Mouse (Mus musculus): ENCODE data around the gene Ltc4s. TPM values are rescaled to one million over a fixed set of nuclear protein-coding genes. Genes with fewer than 3 reads are reported as not detected.

The Ltc4s gene
- total RNA-seq (2014; fragmentation: Nextera tagmentation) (1.6 TPM in 1 of 2 replicates, not detected in the other), total RNA-seq (2017) (not detected in 2 replicates)

DNA sequence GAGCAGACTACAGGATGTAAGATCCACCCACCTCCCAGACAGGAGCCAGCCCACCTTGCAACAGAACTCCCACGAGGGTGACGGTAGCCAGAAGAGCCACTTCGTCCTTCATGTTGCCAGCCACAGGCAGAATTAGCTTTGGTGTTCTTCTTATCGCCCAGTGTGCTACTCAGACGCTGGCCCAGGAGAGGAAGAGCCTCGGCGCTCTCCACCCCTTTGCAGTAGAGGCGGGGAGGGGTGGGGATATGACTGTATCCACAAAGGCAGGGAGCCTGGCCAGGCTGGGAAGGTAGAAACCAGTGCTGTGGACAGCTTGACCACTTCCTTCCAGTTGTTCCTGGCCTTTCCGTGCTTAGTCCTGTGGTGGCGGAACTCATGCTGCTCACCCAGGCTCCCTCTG lies at the start of gene Ltc4s:
Gene Ltc4s (minus strand): TSS at position 293 of the 400 bp plus-strand sequence.
- peak; percentile 25 for ATAC-seq (replicated peaks; ENCODE audit: poor library complexity, severe bottlenecking)

DNA sequence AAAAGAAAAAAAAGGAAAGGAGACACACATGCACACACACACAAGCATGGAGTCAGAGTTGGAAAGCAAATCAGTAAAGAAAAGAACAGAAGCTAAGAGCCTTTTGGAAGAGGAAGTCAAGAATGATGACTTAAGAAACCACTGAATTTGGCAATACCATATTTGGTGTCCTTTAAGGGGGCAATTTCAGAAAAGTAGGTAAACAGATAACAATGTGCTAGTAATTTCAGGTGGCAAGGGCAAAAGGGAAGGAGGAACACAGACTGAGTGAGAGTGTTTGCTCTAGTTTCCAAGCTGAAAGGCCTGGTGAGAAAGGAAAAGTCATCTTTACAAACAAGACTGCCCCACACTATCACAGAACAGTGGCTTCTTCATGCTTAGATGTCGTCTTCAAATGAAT lies 48.0 kb upstream of the Ltc4s start:
- peak; percentile 73 for ATAC-seq (replicated peaks; ENCODE audit: poor library complexity, severe bottlenecking)

DNA sequence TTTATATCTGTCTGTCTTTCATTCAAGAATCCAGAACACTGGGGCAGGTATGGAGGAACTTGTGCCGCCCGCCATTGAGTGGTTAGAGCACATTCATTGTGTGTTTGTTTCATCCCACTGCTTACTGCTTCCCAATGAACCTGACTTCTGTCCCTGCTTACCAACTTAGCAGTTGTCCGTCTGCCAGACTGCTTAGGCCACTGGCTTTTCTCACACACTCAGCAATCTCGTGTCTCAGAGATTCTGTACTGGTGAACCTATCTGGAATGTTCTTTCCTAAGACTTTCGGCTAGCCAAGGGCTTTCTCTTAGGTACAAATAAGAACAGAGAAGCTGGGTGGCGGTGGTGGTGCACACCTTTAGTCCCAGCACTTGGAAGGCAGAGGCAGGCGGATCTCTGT lies 47.3 kb upstream of the Ltc4s start:
- no peak for ATAC-seq (replicated peaks; ENCODE audit: poor library complexity, severe bottlenecking)

DNA sequence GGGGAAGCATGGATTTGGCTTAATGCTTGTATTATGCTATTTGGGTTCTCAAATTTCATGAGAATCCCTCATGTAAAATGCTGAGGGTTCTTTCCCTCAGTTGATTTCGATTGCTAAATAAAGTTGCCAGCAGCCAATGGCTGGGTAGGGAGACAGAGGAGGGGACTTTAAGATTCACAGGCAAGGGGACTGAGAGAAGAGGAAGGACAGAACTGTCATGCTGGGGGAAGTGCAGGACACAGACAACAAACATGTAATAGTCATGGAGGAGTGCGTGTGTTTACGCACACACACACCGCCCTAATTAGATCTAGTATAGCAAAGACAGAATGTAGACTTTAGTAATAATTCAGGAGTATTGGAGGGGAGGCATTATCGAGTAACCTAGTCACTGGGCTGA lies 46.8 kb upstream of the Ltc4s start:
- ATAC-seq (replicated peaks; ENCODE audit: poor library complexity, severe bottlenecking) = peak; percentile 81

DNA sequence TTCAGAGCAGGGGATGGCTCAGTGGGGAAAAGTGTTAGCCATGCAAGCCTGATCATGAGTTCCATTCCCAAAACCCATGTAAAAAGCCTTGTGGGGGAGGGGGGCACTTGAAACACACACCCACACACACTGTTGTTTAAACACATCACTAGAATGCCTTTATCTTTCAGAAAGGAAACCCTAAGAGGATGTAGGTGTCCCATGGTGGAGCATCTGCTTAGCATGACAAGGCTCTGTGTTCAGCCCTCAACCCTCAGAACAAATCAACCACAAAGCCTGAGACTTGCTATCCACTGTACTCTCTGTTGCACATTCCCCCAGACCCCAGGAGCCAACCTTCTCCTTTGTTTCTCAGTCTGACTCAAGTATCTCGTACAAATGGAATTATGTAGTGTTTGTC lies 41.6 kb upstream of the Ltc4s start:
- no peak for ATAC-seq (replicated peaks; ENCODE audit: poor library complexity, severe bottlenecking)

DNA sequence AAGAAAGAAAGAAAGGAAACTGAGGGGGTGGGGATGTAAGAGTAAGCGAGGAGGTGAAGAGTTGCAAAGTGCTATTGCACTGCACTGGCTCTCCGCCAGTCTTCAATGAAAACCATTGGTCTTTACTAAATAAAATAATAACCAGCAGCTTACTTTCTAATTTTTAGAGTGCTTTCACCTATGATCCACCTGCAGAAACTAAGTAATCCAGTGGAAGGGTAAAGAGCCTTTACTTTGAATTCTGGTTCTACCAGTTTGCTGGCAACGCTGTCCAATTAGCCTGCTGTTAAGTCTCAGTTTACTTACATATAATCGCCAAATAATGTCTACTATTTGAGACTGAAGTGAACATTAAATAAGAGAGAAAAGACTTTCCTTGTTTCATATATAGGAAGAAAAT lies 40.6 kb upstream of the Ltc4s start:
- no peak for ATAC-seq (replicated peaks; ENCODE audit: poor library complexity, severe bottlenecking)

DNA sequence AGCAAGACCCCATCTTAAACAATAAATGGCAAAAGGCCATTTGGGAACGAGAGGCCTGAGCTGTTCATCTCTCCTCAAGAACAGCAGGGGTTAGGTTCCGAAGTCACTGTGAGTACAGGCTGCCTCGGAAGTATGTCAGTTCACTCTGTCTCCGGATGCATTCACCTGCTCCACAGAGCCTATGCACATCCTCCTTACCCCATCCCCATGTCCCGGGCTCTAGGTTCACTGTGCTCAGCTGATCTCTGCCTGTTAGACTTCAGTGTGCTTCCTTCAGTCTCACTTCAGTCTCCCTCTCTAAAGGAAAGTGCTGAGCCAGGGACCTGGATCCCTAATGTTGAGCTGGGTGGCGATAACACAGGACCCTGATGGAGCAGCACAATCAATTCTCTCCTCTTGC lies 39.3 kb upstream of the Ltc4s start:
- ATAC-seq (replicated peaks; ENCODE audit: poor library complexity, severe bottlenecking) = no peak

DNA sequence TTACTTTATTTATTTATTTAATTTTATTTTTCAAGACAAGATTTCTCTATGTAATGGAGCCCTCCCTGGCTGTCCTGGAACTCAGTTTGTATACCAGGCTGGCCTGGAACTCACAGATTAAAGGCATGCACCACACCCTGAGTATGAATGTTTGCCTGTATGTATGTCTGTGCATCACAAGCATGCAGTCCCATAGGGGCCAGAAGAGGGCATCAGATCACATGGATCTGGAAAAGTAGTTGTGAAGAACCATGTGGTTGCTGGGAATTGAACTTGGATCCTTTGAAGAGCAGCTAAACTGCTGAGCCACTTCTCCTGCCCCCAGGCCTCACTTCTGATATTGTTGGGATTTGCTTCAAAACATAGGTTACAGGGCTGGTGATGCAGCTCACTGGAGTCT lies 38.6 kb upstream of the Ltc4s start:
- ATAC-seq (replicated peaks; ENCODE audit: poor library complexity, severe bottlenecking) = no peak

DNA sequence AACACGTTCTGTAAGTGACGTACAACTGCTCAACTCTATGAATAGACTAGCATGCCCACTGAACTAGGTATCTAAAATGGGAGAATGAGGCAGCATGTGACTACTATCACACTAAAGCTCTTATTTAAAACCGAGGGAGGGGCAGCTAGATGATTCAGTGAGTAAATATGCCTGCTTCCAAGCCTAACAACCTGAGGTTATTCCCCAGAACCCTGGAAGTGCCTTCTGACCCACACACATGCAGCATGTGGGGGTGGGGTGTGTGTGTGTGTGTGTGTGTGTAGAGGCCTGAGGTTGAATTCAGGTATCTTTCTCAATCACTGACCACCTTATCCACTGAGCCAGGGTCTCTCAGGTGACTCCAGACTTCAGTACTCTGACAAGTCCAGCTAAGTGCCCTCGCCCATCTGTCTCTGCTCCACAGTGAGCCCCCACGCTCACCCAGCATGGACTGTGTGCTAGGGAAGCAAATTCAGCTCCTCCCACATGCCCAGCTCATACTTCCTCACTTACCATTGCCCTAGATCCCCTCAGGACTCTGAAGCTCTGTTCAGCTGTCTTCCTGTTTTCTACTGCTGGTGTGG lies 37.2 kb upstream of the Ltc4s start:
- peak; percentile 95 for ATAC-seq (replicated peaks; ENCODE audit: poor library complexity, severe bottlenecking)

DNA sequence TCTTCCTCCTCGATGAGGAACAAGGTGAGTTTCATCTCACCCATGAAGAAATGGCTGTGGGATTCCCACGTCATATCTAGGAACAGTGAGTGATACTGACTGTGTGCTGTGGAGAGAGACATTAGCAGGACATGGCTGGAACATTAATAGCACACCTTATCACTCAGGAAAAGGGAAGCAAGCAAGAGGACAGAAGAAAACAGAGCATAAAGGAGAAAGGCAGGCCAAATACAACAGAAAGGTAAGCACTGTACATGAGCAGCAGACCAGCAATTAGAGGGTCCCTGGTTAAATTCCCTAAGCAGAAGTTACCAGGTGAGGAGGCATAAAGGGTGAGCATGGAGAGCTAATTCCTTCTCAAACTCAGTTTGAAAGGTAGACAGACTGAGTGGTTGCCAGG lies 36.7 kb upstream of the Ltc4s start:
- peak; percentile 41 for ATAC-seq (replicated peaks; ENCODE audit: poor library complexity, severe bottlenecking)

DNA sequence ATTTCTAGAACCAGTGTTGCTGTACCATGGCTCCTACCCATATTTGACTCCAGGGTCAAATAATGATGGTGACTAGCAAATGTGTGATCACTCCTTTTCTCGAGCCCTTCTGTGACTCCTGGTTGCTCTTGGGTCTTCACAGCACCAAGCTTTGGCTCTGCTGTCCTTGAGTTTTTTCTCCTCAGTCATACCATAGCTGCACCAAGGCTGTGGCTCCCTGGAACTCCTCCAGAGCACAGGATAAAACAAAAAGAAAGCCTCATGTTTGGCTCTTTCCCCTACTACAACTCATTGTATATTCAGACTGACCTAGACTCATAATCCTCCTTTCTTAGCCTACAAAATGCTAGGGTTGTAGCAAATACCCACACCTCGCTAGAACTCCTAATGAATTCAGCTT lies 34.4 kb upstream of the Ltc4s start:
- no peak for ATAC-seq (replicated peaks; ENCODE audit: poor library complexity, severe bottlenecking)

DNA sequence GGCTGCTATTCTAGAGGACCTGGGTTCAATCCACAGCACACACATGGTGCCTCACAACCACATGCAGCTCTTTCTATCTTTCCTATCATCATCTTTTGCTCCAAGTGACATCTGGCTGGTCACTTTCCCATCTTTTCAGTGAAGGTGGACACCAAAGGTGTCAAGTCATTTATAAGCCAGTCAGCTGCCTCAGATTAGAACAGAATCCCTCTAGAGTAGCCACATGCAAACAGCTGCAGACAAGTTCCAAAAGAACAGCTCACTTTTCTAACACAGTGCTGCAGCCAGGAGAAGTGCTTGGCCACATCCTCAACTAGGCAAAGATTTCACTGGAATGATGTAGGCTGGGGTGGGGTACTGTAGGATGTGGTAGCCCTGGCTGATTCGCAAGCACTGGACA lies 31.5 kb upstream of the Ltc4s start:
- ATAC-seq (replicated peaks; ENCODE audit: poor library complexity, severe bottlenecking) = no peak

DNA sequence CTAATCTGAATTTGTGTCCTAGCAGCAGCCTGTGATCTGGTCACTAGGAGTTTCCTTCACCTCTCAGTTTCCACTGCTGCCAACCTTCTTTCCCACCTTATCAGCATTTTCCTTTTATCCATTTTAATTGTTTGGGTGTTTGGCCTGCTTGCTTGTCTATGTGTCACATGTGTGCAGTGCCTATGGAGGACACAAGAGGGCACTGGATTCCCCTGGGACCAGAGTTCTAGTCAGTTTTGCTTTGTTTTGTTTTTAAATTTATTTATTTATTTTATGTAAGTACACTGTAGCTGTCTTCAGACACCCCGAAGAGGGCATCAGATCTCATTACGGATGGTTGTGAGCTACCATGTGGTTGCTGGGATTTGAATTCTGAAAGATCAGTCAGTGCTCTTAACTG lies 30.7 kb upstream of the Ltc4s start:
- 0 out of 2 replicates have a peak, but pooled peaks have one; percentile 56 for ATAC-seq (replicated peaks; ENCODE audit: poor library complexity, severe bottlenecking)

DNA sequence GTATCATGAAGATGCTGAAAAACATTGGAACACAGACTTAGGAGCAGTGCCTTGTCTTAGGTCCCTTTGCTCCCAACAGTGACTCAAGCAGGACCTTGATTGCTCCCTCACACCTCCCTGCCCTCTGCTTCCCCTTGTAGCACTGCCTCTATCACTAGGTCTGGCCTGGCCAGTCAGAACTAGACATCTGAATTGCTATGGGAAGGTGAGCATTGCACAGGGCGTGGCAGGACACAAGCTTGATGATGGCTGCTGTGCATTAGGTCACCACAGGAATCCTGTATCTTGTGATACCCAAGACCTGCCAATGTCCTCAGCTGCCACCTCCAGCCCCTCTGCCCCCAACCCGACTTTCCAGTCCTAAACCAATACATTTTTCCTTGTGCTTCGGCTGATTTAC lies 28.6 kb upstream of the Ltc4s start:
- no peak for ATAC-seq (replicated peaks; ENCODE audit: poor library complexity, severe bottlenecking)

DNA sequence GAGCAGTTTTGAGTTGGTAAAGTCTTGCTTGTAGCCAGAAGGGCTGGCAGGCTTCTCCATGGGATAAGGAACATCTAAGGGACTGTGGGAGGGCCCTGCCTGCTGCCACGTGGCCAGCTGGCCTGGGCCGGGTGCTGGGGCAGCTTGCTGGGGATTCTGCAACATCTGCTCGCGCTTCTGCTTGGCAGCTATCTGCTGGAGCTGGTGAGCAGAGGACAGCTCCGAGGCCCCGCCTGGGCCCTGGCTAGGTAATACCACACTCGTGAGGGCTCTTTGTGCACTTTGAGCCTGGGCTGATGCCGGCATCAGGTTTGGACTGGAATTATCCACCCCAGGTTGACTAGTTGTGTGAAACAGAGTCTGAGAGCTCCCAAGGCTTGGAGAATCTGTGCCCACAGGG lies 27.5 kb upstream of the Ltc4s start:
- ATAC-seq (replicated peaks; ENCODE audit: poor library complexity, severe bottlenecking) = peak; percentile 40; the same call in 1 of the 2 replicates

DNA sequence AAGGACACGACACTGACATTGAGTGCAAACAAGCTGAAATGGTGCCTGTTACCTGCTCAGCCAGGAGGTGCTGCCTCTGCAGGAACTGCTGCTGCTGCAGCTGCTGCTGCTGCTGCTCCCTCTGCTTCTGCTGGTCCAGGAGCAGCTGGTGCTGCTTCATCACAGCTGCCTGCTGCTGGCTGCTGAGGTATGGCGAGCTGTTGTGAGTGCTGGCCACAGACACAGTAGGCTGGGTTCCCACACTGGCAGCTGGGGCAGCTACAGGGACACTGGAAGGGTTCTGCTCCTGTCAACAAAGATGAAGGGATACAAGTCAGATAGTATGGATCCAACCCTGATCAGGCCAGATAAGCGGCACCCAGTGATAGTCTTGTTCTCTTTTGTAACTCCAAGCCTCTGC lies 24.8 kb upstream of the Ltc4s start:
- ATAC-seq (replicated peaks; ENCODE audit: poor library complexity, severe bottlenecking) = no peak

DNA sequence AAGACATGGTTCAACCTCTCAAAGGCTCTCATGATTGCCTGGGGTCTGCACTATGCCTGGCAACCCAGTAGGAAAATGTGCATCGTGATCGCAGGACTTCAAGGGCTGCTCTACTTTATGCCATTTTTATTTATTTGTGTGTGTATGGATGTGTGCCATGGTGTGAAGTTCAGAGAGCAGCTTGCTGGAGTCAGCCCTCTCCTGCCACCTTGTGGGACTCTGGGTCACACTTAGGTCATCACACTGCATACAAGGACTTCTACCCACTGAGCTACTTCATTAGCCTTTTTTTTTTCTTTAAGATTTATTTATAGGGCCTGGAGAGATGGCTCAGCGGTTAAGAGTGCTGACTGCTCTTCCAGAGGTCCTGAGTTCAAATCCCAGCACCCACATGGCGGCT lies 23.6 kb upstream of the Ltc4s start:
- peak; percentile 44 for ATAC-seq (replicated peaks; ENCODE audit: poor library complexity, severe bottlenecking)

DNA sequence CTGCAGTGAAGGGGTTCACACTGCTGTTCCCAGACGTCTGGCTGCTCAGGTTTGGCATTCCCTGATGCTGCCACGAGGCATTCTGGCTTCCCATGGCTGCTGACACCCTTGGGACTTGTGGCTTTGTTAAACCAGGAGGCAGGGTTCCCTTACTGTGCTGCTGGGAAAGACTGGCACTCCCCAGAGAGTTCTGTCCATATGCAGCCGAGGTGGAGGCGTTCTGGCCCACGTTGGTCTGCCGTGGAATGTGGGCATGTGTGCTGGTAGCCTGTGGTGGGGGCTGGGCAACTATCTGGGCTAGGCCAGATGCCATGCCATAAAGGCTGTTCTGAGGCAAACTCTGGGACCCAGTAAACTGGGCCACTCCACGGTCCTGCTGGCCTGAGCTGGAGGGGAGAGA lies 19.9 kb upstream of the Ltc4s start:
- no peak for ATAC-seq (replicated peaks; ENCODE audit: poor library complexity, severe bottlenecking)

DNA sequence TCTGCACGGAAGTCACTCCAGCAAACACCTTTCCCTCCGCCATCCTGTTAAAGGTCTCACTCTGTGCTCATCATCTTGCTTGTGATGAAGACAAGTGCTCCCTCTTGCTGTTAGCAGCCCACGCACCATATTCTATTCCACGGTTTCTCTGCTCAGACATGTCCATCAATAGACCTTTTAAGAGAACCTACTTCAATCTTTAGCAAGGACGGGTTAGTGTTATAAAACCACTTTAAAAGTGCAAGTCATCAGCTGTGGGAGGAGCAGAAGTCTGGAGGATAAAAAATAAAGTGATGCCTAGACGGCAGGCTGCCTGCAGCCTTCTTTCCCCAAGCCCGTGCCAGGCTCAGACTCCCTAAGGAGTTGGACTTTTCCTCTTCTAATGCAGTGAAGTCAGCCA lies 18.2 kb upstream of the Ltc4s start:
- no peak for ATAC-seq (replicated peaks; ENCODE audit: poor library complexity, severe bottlenecking)

DNA sequence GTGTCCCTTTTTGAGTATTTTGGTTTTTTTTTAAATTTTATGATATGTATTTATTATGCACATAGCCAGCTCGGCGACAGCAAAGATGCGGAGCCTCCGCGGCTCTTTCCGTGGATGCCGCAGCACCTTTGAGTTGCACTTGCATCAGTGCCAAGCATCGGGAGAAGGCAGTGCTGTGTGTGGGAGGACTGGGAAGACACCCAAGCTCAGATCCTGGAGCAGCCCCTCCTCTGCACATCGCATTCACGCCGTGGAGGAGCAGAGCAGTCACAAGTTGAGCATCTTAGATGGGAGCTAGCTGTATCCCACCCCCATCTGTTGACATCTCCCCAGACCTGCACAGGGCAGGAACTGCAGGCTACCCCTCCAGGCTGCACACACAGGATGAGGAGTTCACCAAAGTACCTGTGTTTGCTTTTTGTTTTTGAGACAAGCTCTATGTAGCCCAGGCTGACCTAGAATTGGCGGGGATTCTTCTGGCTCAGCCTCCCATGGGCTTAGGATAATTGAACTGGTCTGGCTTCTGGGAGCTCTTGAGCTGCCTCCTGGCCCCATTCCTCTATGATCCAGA lies 15.7 kb upstream of the Ltc4s start:
- no peak for ATAC-seq (replicated peaks; ENCODE audit: poor library complexity, severe bottlenecking)

DNA sequence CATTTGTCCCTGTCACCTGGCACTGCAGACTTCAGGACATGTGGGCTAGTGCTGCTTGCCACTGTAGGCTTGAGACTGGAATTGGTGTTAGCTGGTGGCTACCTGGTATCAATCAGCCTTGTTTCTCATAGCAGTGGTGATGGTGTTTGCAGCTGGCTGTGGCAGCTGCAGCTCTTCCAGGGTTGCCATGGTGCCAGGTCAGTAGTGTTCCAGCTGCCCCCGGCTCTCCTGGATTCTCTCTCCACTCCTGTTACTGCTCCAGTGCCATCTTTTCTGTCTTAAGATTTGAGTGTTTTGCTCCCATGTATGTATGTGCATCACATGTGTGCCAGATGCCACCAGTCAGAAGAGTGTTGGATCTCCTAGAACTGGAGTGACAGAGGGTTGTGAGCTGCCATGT lies 15.0 kb upstream of the Ltc4s start:
- no peak for ATAC-seq (replicated peaks; ENCODE audit: poor library complexity, severe bottlenecking)

DNA sequence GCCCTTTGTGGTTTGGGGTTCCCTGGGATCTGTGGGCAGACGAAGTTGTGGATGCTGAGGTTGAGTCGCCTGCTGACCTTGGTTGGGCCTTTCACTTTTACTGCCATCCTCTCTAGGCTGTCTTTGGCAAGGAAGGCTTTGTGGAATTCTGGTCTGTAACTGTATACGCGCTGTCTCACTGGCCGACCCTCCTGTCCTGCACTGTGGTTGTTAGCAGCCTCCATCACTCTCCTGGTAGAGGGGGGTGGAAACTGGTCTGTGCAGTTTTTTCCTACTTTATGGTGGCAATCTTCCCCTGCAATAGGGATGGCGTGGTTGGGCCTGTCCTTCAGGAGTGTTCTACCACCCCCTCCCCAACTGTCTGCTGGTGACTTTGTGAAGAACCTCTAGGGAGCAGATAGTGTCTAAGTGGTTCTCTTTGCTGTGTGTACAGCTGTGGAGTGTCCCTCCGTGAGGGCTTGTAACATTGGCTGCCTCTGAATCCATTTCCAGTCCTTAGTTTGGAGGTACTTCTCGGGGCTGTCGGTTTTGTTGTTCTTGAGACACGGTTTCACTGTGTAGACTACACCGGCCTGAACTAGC lies 14.4 kb upstream of the Ltc4s start:
- ATAC-seq (replicated peaks; ENCODE audit: poor library complexity, severe bottlenecking) = no peak
